Mouse (Mus musculus) small intestine, adult 2 months (tissue): Measurements from ENCODE around the gene Pcgf2.

Source experiments
- CTCF ChIP-seq: fragments of 200-500 bp; IDR thresholded peaks from 2 replicates; pipeline ENCODE4 v1.5.1; 2012; ENCODE audit warnings: low read depth, mild to moderate bottlenecking, control low read depth, inconsistent platforms, low read length, moderate library complexity, mixed read lengths; ENCODE audit not compliant: insufficient replicate concordance, insufficient read length; ENCODE audit errors: extremely low read depth
- POLR2A ChIP-seq: fragments of 200-500 bp; IDR thresholded peaks from 2 replicates; pipeline ENCODE4 v1.6.1; 2012; ENCODE audit warnings: low read depth, mild to moderate bottlenecking, control low read depth, inconsistent platforms, low read length, moderate library complexity

GRCm38 (mm10) chr11:97696669-97697068 lies 3.6 kb downstream of the Pcgf2 start:
- TF ChIP-seq POLR2A (no peak), CTCF (no peak)
